Comparison of ENCODE assay signal across 17 mouse cellular contexts in the genomic region with DNA sequence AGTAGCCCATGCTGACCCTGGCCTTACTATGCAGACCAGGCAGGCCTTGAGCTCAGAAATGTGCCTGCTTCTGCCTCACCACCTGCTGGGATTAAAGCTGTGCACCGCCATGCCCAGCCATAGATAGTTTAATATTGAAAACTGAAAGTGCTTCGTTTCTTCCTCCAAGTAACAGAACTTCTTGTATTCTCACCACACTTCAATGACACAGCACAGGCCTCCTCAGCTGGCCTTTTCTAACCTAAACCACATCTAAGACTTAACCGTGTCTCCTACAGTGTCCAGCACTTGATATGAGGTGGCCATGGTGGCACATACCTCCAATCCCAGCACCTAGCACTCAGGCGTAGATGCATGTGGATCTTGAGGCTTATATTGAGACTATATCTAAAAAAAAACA. TPM values are rescaled to one million over a fixed set of nuclear protein-coding genes. Genes with fewer than 3 reads are reported as not detected.
"Had no signal": no experiment of that assay in that cellular context is flagged by ENCODE, and none has a peak within 500 bp of the region (broad histone marks: within the 10 kb centered on the region; RNA-seq: fewer than 3 reads in every experiment).

No protein-coding gene starts in this region.

- H3K27me3 ChIP-seq: limb, embryonic 13.5 days; liver, embryonic 15.5 days; midbrain, embryonic 13.5 days; neural tube, embryonic 15.5 days had no signal

- H3K4me2 ChIP-seq: limb, embryonic 13.5 days; liver, embryonic 11.5 days; liver, embryonic 15.5 days; lung, embryonic 14.5 days; midbrain, embryonic 13.5 days; neural tube, embryonic 15.5 days had no signal

- H3K27ac ChIP-seq: layer of hippocampus, adult 2 months; limb, embryonic 13.5 days; liver, embryonic 15.5 days; midbrain, embryonic 13.5 days; neural tube, embryonic 15.5 days had no signal

- H3K4me3 ChIP-seq: layer of hippocampus, adult 2 months; limb, embryonic 13.5 days; liver, embryonic 15.5 days; midbrain, embryonic 13.5 days; myocyte; neural tube, embryonic 15.5 days had no signal

- H3K9me3 ChIP-seq: limb, embryonic 13.5 days; liver, embryonic 15.5 days; midbrain, embryonic 13.5 days; neural tube, embryonic 15.5 days had no signal

- H3K36me3 ChIP-seq: limb, embryonic 13.5 days; liver, embryonic 15.5 days; midbrain, embryonic 13.5 days; neural tube, embryonic 15.5 days had no signal

- H3K4me1 ChIP-seq: liver, embryonic 15.5 days; midbrain, embryonic 13.5 days; neural tube, embryonic 15.5 days had no signal

- ATAC-seq: midbrain, embryonic 13.5 days had no signal

- H3K9ac ChIP-seq: limb, embryonic 13.5 days; liver, embryonic 15.5 days; lung, embryonic 14.5 days; midbrain, embryonic 13.5 days; neural tube, embryonic 15.5 days had no signal

- DNase-seq: kidney, adult 9 months; kidney, postnatal 36 days; left cerebral cortex, postnatal 4 days; lung, embryonic 14.5 days; lung, postnatal 10 days; lung, postnatal 4 days; right cerebral cortex, adult 18-20 months; right cerebral cortex, postnatal 25 days; thymus, postnatal 4 days had no signal

RNA-seq across cellular contexts. Expression of gene 2200002D01Rik, which starts 22.2 kb away (rescaled TPM):
- total RNA-seq: left cerebral cortex, postnatal 10 days had no signal
